Mouse (Mus musculus): Measurements from ENCODE around the gene Gm12216. TPM values are rescaled to one million over a fixed set of nuclear protein-coding genes. Genes with fewer than 3 reads are reported as not detected.

The Gm12216 gene
- total RNA-seq, 2 experiments from 2014 or later: 4.3 to 9.1 TPM

- DNase-seq (ENCODE audit: extremely low spot score in 1 of 2, low spot score in 1 of 2): no peak
These were observed 60.9 kb downstream of the Gm12216 start for GRCm38 (mm10) chr11:53798041-53798711.

GRCm38 (mm10) chr11:53797386-53797920 is 61.6 kb downstream of the Gm12216 start:
- no peak for DNase-seq (ENCODE audit: extremely low spot score in 1 of 2, low spot score in 1 of 2)

- peak in 1 of 2 experiments; percentile 11 for DNase-seq (ENCODE audit: extremely low spot score in 1 of 2, low spot score in 1 of 2)
These were observed 62.5 kb downstream of the Gm12216 start for GRCm38 (mm10) chr11:53796409-53797151.

GRCm38 (mm10) chr11:53795813-53796212 is 63.2 kb downstream of the Gm12216 start:
- no peak for DNase-seq (ENCODE audit: extremely low spot score in 1 of 2, low spot score in 1 of 2)

GRCm38 (mm10) chr11:53794671-53795557 is 64.1 kb downstream of the Gm12216 start:
- DNase-seq (ENCODE audit: extremely low spot score in 1 of 2, low spot score in 1 of 2): no peak

GRCm38 (mm10) chr11:53794015-53794414 is 65.0 kb downstream of the Gm12216 start:
- DNase-seq (ENCODE audit: extremely low spot score in 1 of 2, low spot score in 1 of 2): no peak

- DNase-seq (ENCODE audit: extremely low spot score in 1 of 2, low spot score in 1 of 2): peak in 1 of 2 experiments; percentile 13
These were observed 66.1 kb downstream of the Gm12216 start for GRCm38 (mm10) chr11:53792986-53793385.

- no peak for DNase-seq (ENCODE audit: extremely low spot score in 1 of 2, low spot score in 1 of 2)
These were observed 69.8 kb downstream of the Gm12216 start for GRCm38 (mm10) chr11:53789277-53789676.

GRCm38 (mm10) chr11:53788196-53788595 is 70.9 kb downstream of the Gm12216 start:
- DNase-seq (ENCODE audit: extremely low spot score in 1 of 2, low spot score in 1 of 2): no peak

GRCm38 (mm10) chr11:53786058-53787031 is 72.7 kb downstream of the Gm12216 start:
- no peak for DNase-seq (ENCODE audit: extremely low spot score in 1 of 2, low spot score in 1 of 2)

- no peak for DNase-seq (ENCODE audit: extremely low spot score in 1 of 2, low spot score in 1 of 2)
These were observed 73.6 kb downstream of the Gm12216 start for GRCm38 (mm10) chr11:53785311-53785936.

GRCm38 (mm10) chr11:53783288-53783687 is 75.8 kb downstream of the Gm12216 start:
- no peak for DNase-seq (ENCODE audit: extremely low spot score in 1 of 2, low spot score in 1 of 2)

GRCm38 (mm10) chr11:53781964-53782363 is 77.1 kb downstream of the Gm12216 start:
- DNase-seq (ENCODE audit: extremely low spot score in 1 of 2, low spot score in 1 of 2): no peak

- no peak for DNase-seq (ENCODE audit: extremely low spot score in 1 of 2, low spot score in 1 of 2)
These were observed 77.8 kb downstream of the Gm12216 start for GRCm38 (mm10) chr11:53781201-53781775.

- no peak for DNase-seq (ENCODE audit: extremely low spot score in 1 of 2, low spot score in 1 of 2)
These were observed 78.8 kb downstream of the Gm12216 start for GRCm38 (mm10) chr11:53780262-53780661.

GRCm38 (mm10) chr11:53779808-53780207 is 79.2 kb downstream of the Gm12216 start:
- DNase-seq (ENCODE audit: extremely low spot score in 1 of 2, low spot score in 1 of 2): no peak

- DNase-seq (ENCODE audit: extremely low spot score in 1 of 2, low spot score in 1 of 2): no peak
These were observed 80.6 kb downstream of the Gm12216 start for GRCm38 (mm10) chr11:53778455-53778854.

GRCm38 (mm10) chr11:53777736-53778135 is 81.3 kb downstream of the Gm12216 start:
- no peak for DNase-seq (ENCODE audit: extremely low spot score in 1 of 2, low spot score in 1 of 2)
